Mouse (Mus musculus) brown adipose tissue, adult 24 weeks (tissue): ENCODE measurements around the gene Serpina1a. TPM values are rescaled to one million over a fixed set of nuclear protein-coding genes. Genes with fewer than 3 reads are reported as not detected.

ENCODE experiments used
- polyA plus RNA-seq: library from polyadenylated mRNA; stranded (reverse); fragments of >200 nt; gene quantifications from 2 replicates; pipeline ENCODE4 v1.2.4, GENCODE M21; 2012; ENCODE audit not compliant: missing spikeins, insufficient read depth, insufficient read length

The Serpina1a gene
- polyA plus RNA-seq, 1 experiment, result 8.7 TPM

Other genes starting within 250 kb of the Serpina1a start
- not detected in 2 replicates for gene Serpina10, start 232.1 kb downstream of the Serpina1a start, polyA plus RNA-seq
- not detected in 2 replicates for gene Serpina6, start 206.3 kb downstream of the Serpina1a start, polyA plus RNA-seq
- not detected in 2 replicates for gene Serpina16, start 187.4 kb downstream of the Serpina1a start, polyA plus RNA-seq
- gene Serpina1f, start 168.0 kb downstream of the Serpina1a start, polyA plus RNA-seq, result not detected in 2 replicates
- gene Serpina1d, start 90.0 kb downstream of the Serpina1a start, polyA plus RNA-seq, result 5.8 TPM in 1 of 2 replicates, not detected in the other
- 1.0 and 5.0 TPM in 2 replicates for gene Serpina1b, start 33.2 kb downstream of the Serpina1a start, polyA plus RNA-seq
- 2.3 and 5.3 TPM in 2 replicates for gene Serpina1c, start 41.3 kb upstream of the Serpina1a start, polyA plus RNA-seq
- 2.6 TPM in 1 of 2 replicates, not detected in the other for gene Serpina1e, start 95.4 kb upstream of the Serpina1a start, polyA plus RNA-seq
- gene Serpina11, start 126.4 kb upstream of the Serpina1a start, polyA plus RNA-seq, result not detected in 2 replicates
- not detected in 2 replicates for gene Serpina9, start 150.2 kb upstream of the Serpina1a start, polyA plus RNA-seq
- gene Serpina12, start 180.9 kb upstream of the Serpina1a start, polyA plus RNA-seq, result not detected in 2 replicates
- not detected in 2 replicates for gene Serpina5, start 237.6 kb upstream of the Serpina1a start, polyA plus RNA-seq
- gene Serpina3a, start 249.2 kb upstream of the Serpina1a start, polyA plus RNA-seq, result not detected in 2 replicates